6 mouse cellular contexts compared by ENCODE assay signal in the genomic region with DNA sequence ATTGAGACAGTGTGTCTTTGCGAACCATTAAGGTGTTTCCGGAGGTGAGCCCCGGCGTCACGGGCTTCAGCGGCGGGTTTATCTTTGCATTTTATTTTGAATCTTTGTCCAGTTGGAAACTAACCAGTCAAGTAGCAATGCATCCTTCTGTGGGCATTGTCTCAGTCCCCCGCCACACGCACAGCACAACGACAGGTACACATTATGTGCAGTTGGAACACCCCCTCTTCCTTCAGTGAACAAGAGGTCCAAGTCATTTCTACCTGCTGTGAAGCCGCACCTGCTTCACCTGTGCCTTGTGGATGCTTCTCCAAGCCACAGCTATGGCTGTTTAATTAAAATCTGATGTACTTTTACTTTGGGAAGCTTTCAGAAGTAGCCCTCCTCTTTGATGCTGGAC. TPM values are rescaled to one million over a fixed set of nuclear protein-coding genes. Genes with fewer than 3 reads are reported as not detected.
"Had no signal": no experiment of that assay in that cellular context is flagged by ENCODE, and none has a peak within 500 bp of the region (broad histone marks: within the 10 kb centered on the region; RNA-seq: fewer than 3 reads in every experiment).

No protein-coding gene starts in this region.

- H3K36me3 ChIP-seq: limb, embryonic 10.5 days; liver, embryonic 15.5 days; neural tube, embryonic 15.5 days; stomach, embryonic 15.5 days had no signal

- H3K4me1 ChIP-seq: liver, embryonic 15.5 days had no signal

- H3K9ac ChIP-seq: liver, embryonic 15.5 days; neural tube, embryonic 15.5 days; stomach, embryonic 15.5 days had no signal

- H3K27ac ChIP-seq: kidney, postnatal 0 days; limb, embryonic 10.5 days; liver, embryonic 15.5 days; neural tube, embryonic 15.5 days; stomach, embryonic 15.5 days had no signal

- H3K4me3 ChIP-seq: liver, embryonic 15.5 days; myocyte had no signal

- H3K9me3 ChIP-seq: limb, embryonic 10.5 days; liver, embryonic 15.5 days; neural tube, embryonic 15.5 days; stomach, embryonic 15.5 days had no signal

RNA-seq across cellular contexts. Expression of a gene that starts 0.8 kb away (rescaled TPM):
- polyA plus RNA-seq: liver, embryonic 15.5 days had no signal
